Mouse (Mus musculus) stomach, embryonic 14.5 days (tissue): ENCODE results near the gene Ralb. TPM values are rescaled to one million over a fixed set of nuclear protein-coding genes. Genes with fewer than 3 reads are reported as not detected.

ENCODE experiments used
- ATAC-seq: fragments of 200-750 bp; cut with Nextera tagmentation; 2 replicates; pipeline ENCODE4 v1.8.0; 2017; ENCODE audit warnings: low read depth, moderate TSS enrichment; ENCODE audit not compliant: insufficient number of reproducible peaks, insufficient read depth, low FRiP score
- H3K27ac ChIP-seq: fragments of 300-500 bp; sonication (generic); 2 replicates; pipeline ENCODE4 v1.5.1; 2014; ENCODE audit warnings: mild to moderate bottlenecking, low read length, moderate library complexity, mixed read lengths
- H3K27me3 ChIP-seq: fragments of 300-500 bp; sonication (generic); 2 replicates; pipeline ENCODE4 v1.6.1; 2014; ENCODE audit warnings: low read length, control low read depth, mixed read lengths; ENCODE audit not compliant: control insufficient read depth, insufficient read depth
- H3K36me3 ChIP-seq: fragments of 300-500 bp; sonication (generic); 2 replicates; pipeline ENCODE4 v1.6.1; 2014; ENCODE audit warnings: mild to moderate bottlenecking, control low read depth, low read length, moderate library complexity, mixed read lengths; ENCODE audit not compliant: control insufficient read depth, insufficient read depth
- H3K4me1 ChIP-seq: fragments of 300-500 bp; sonication (generic); 2 replicates; pipeline ENCODE4 v1.6.1; 2014; ENCODE audit warnings: low read length, control low read depth, mixed read lengths; ENCODE audit not compliant: control insufficient read depth, insufficient read depth
- H3K4me2 ChIP-seq: fragments of 300-500 bp; sonication (generic); replicated peaks from 2 replicates; pipeline ENCODE4 v1.6.1; 2014; ENCODE audit warnings: low read depth, low read length, control low read depth
- H3K4me3 ChIP-seq: fragments of 300-500 bp; sonication (generic); 2 replicates; pipeline ENCODE4 v1.5.1; 2014; ENCODE audit warnings: low read depth, low read length, control low read depth
- H3K9ac ChIP-seq: fragments of 300-500 bp; sonication (generic); replicated peaks from 2 replicates; pipeline ENCODE4 v1.6.1; 2014; ENCODE audit warnings: low read depth, mild to moderate bottlenecking, control low read depth, low read length, moderate library complexity, mixed read lengths
- H3K9me3 ChIP-seq: fragments of 300-500 bp; sonication (generic); 2 replicates; pipeline ENCODE4 v1.6.1; 2016; ENCODE audit warnings: low read depth, low read length, control low read depth; ENCODE audit not compliant: control insufficient read depth
- WGBS: fragments of 180-500 bp; shearing (Covaris S2); extraction: QIAGEN DNeasy Blood & Tissue Kit; methylation state at CpG from one replicate; pipeline ENCODE4 v1.1.7; 2014; 5-methylcytosine and 5-hydroxymethylcytosine counted together
- polyA plus RNA-seq: library from polyadenylated mRNA; unstranded; fragments of >200 nt; fragmentation: Nextera tagmentation; extraction: Ambion mirVana; gene quantifications from 2 replicates; pipeline ENCODE4 v1.2.1, GENCODE M21; 2014

The Ralb gene
- polyA plus RNA-seq: 103 and 128 TPM in 2 replicates

- WGBS: 1% methylated on average over 57 of the region's 57 CpGs
- peaks cover 14% of the 10 kb centered on the region; the same call in 1 of the 2 replicates for H3K4me1 ChIP-seq
Observed at GRCm38 (mm10) chr1:119504260-119505062, at the start of gene Ralb. Gene Ralb, minus strand, starts transcription at chr1:119504794.

DNA sequence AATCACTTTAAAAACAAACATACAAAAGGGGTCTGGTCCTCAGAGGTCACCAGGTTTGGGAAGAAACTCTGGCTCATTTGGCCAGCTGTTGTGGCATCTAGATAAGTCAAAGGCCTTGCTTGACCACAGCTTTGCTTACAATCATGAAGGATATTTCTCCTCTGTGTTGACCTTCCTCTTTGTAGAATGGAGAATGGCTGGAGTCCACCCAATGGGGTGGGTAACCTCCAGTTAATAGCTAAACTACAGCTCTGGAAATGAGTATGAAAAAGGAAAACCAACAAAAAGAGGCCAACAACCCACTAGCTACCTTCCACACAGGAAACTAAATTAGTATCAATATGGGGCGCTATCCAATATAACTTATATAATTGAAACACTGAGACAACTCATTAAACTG is 47.1 kb upstream of the Ralb start:
- no peak for ATAC-seq
- H3K36me3 ChIP-seq: no peaks in the 10 kb centered on the region; the same call in 1 of the 2 replicates
- H3K9me3 ChIP-seq: no peaks in the 10 kb centered on the region
- no peaks in the 10 kb centered on the region for H3K27me3 ChIP-seq
- no peak overlapping the region for H3K4me3 ChIP-seq
- no peak overlapping the region for H3K9ac ChIP-seq
- H3K4me1 ChIP-seq: no peaks in the 10 kb centered on the region
- WGBS: 93% methylated on average over 1 of the region's 1 CpGs
- no peak overlapping the region for H3K27ac ChIP-seq
- no peak overlapping the region for H3K4me2 ChIP-seq

More at GRCm38 (mm10) chr1:119504260-119505062, at the start of gene Ralb:
- peak within 1 kb of the TSS; percentile 77 for H3K9ac ChIP-seq
- peak; percentile 98 for ATAC-seq
- H3K27me3 ChIP-seq: no peaks in the 10 kb centered on the region
- H3K4me2 ChIP-seq: peak within 1 kb of the TSS; percentile 84
- no peaks in the 10 kb centered on the region for H3K9me3 ChIP-seq
- H3K4me3 ChIP-seq: peak within 1 kb of the TSS; percentile 71
- peak within 1 kb of the TSS; percentile 67 for H3K27ac ChIP-seq
- peaks cover under 1% of the 10 kb centered on the region; the same call in 1 of the 2 replicates for H3K36me3 ChIP-seq

GRCm38 (mm10) chr1:119550064-119550463 is 45.5 kb upstream of the Ralb start:
- Histone ChIP-seq H3K27ac (no peak overlapping the region), H3K9me3 (no peaks in the 10 kb centered on the region), H3K4me1 (no peaks in the 10 kb centered on the region), H3K36me3 (no peaks in the 10 kb centered on the region; the same call in 1 of the 2 replicates), H3K4me2 (no peak overlapping the region), H3K27me3 (no peaks in the 10 kb centered on the region), H3K9ac (no peak overlapping the region), H3K4me3 (no peak overlapping the region)
- WGBS: 89% methylated on average over 2 of the region's 2 CpGs
- ATAC-seq: no peak

DNA sequence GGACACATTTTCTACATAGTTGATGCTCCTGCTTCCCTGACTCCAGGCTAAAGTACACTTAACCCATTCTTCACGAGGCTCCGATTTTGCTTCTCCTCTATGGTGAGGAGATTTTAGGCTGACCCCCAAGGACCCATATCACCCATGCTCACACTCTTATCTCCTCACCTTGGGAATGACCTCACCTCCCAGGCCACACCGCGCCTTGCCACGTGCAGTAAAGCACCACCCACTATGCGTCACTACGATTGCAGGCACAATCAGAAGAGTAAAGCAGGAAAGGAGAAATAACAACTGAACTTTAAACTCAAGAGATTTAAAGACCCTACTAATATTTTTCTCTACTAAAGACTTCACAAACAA is 44.7 kb upstream of the Ralb start:
- no peak overlapping the region for H3K27ac ChIP-seq
- ATAC-seq: no peak
- no peaks in the 10 kb centered on the region for H3K27me3 ChIP-seq
- no peaks in the 10 kb centered on the region for H3K4me1 ChIP-seq
- H3K9ac ChIP-seq: no peak overlapping the region
- no peaks in the 10 kb centered on the region for H3K9me3 ChIP-seq
- no peak overlapping the region for H3K4me2 ChIP-seq
- H3K4me3 ChIP-seq: no peak overlapping the region
- H3K36me3 ChIP-seq: no peaks in the 10 kb centered on the region; the same call in 1 of the 2 replicates
- 85% methylated on average over 7 of the region's 7 CpGs for WGBS

- no peaks in the 10 kb centered on the region for H3K4me1 ChIP-seq
- no peak overlapping the region for H3K27ac ChIP-seq
- H3K9me3 ChIP-seq: no peaks in the 10 kb centered on the region
- no peak overlapping the region for H3K4me2 ChIP-seq
- no peaks in the 10 kb centered on the region; the same call in 1 of the 2 replicates for H3K36me3 ChIP-seq
- no peak overlapping the region for H3K9ac ChIP-seq
- WGBS: 67% methylated on average over 7 of the region's 7 CpGs
- no peak overlapping the region for H3K4me3 ChIP-seq
- ATAC-seq: peak; percentile 42; the same call in 1 of the 2 replicates
- no peaks in the 10 kb centered on the region for H3K27me3 ChIP-seq
Observed at GRCm38 (mm10) chr1:119548668-119549326, 44.2 kb upstream of the Ralb start.

GRCm38 (mm10) chr1:119546490-119546889 is 41.9 kb upstream of the Ralb start:
- Histone ChIP-seq H3K4me1 (no peaks in the 10 kb centered on the region), H3K4me2 (no peak overlapping the region), H3K27ac (no peak overlapping the region), H3K36me3 (no peaks in the 10 kb centered on the region), H3K9ac (no peak overlapping the region), H3K9me3 (no peaks in the 10 kb centered on the region), H3K27me3 (no peaks in the 10 kb centered on the region), H3K4me3 (no peak overlapping the region)
- ATAC-seq: no peak
- WGBS: 83% methylated on average over 3 of the region's 3 CpGs

- 86% methylated on average over 4 of the region's 4 CpGs for WGBS
- H3K27me3 ChIP-seq: no peaks in the 10 kb centered on the region
- no peaks in the 10 kb centered on the region for H3K36me3 ChIP-seq
- ATAC-seq: no peak
- no peak overlapping the region for H3K4me3 ChIP-seq
- H3K9ac ChIP-seq: no peak overlapping the region
- no peak overlapping the region for H3K27ac ChIP-seq
- H3K4me2 ChIP-seq: no peak overlapping the region
- peaks cover 3% of the 10 kb centered on the region; the same call in 1 of the 2 replicates for H3K4me1 ChIP-seq
- no peaks in the 10 kb centered on the region for H3K9me3 ChIP-seq
Observed at GRCm38 (mm10) chr1:119545671-119546070, 41.1 kb upstream of the Ralb start.

- Histone ChIP-seq H3K9ac (no peak overlapping the region), H3K27me3 (no peaks in the 10 kb centered on the region), H3K27ac (no peak overlapping the region), H3K4me3 (no peak overlapping the region), H3K4me1 (peaks cover 3% of the 10 kb centered on the region; the same call in 1 of the 2 replicates), H3K9me3 (no peaks in the 10 kb centered on the region), H3K4me2 (no peak overlapping the region), H3K36me3 (no peaks in the 10 kb centered on the region)
- 61% methylated on average over 2 of the region's 2 CpGs for WGBS
- ATAC-seq: no peak
Observed at GRCm38 (mm10) chr1:119545164-119545563, 40.6 kb upstream of the Ralb start.
